Mouse (Mus musculus): ENCODE measurements at regions not wholly inside any gene's neighbourhood (a gene's known extent, or its start where the extent isn't known, plus 50 kb on each side); places are given as distances from the start of the nearest gene placed in this dataset.
A peak's percentile ranks its signal among the peaks of the same experiment; 100 is the strongest.

DNA sequence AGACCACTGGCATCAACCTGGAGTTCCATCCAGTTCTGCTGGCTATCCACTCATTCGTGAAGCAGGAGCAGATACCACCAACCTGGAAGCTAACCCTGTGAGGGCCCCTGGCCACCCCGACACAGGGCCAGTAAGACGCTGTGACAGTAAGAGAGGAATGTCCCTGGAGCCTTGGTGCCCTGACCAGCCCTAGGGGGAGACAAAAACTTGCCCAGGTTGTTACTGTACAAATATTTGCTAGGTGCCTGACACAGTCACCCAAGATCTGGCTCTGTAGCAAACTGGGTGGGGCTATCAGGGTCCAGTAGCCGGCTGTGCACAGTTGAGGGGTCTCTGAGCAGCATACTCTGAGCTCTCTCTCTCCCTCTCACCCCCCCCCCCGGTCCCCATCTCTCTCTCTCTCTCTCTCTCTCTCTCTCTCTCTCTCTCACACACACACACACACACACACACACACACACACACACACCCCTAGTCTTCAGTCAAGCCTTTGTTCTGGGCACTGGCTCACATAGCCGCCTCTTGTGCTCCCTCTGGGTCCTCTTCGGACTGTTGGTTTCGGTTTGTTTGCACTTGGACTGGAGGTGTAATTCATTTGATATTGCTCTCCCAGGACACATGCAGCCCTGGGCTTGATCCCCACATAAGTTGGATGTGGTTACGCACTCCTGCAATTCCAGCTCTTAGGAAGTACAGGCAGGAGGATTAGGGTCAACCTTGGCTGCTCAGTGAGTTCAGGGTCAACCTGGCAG lies 131.7 kb downstream of the Inhbb start:
- Histone ChIP-seq H3K9ac (no peak overlapping the region), H3K36me3 (no peaks in the 10 kb centered on the region), H3K9me3 (replicated peaks) (peaks cover 5% of the 10 kb centered on the region), H3K4me3 (no peak overlapping the region), H3K27me3 (replicated peaks) (no peaks in the 10 kb centered on the region), H3K27ac (ENCODE audit: poor library complexity, severe bottlenecking) (no peak overlapping the region), H3K4me1 (replicated peaks) (no peaks in the 10 kb centered on the region), H3K4me2 (no peak overlapping the region)
- 74% methylated on average over 8 of the region's 9 CpGs for WGBS
- no peak for ATAC-seq (ENCODE audit: insufficient number of reproducible peaks, low FRiP score)

DNA sequence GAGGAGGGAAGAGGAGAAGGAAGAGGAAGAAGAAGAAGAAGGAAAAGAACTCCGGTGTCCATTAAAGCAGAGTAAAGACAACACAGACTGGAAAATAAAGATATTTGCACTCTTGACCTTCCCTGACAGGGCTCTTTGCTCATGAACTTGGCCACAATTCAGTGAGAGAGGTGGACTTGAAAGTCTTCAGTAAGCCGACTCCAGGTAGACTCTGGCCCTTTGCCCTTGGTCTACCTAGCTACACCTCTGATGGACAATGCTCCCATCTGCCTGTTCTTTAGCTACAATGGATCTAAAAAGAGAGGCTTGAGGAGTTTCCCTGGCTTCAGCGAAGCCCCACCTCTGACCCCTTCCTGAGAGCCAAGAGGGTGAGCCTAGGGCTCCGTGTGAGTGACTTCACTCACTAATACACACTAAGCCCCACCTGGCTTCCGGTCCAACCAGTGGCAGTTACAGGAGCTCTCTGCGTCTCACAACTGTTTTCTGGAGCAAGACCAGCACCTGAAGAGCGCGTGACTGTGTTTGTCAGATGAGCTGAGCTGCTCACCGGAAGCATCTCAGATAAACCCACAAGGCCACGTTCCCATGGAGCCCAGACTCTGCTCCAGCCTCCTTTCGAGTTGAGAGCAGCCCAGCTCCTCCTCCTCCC lies 132.4 kb downstream of the Inhbb start:
- no peaks in the 10 kb centered on the region for H3K4me1 ChIP-seq (replicated peaks)
- no peaks in the 10 kb centered on the region for H3K27me3 ChIP-seq (replicated peaks)
- H3K27ac ChIP-seq (ENCODE audit: poor library complexity, severe bottlenecking) = no peak overlapping the region
- H3K4me2 ChIP-seq = no peak overlapping the region
- no peak for ATAC-seq (ENCODE audit: insufficient number of reproducible peaks, low FRiP score)
- H3K4me3 ChIP-seq = no peak overlapping the region
- H3K9ac ChIP-seq = no peak overlapping the region
- H3K9me3 ChIP-seq (replicated peaks) = peaks cover 5% of the 10 kb centered on the region
- 81% methylated on average over 11 of the region's 11 CpGs for WGBS
- H3K36me3 ChIP-seq = no peaks in the 10 kb centered on the region

DNA sequence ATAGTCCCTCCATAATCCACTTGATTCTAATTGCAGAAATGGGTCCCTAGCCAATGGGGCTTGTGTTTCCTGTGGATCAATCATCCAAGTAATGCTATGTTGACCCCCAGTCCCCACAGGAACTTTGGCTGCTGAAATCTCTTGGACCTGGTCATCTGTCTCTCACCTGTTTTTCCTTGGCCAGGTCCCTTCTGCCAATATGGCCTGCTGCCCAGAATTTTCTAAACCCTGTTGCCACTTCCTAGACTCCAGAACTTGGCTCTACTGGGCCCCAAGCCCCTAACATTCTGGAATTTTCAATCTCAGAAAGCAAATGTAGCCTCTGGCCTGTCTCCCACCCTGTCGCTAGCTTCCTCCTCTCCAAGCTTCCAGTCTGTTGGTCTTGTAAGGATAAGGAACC lies 139.6 kb downstream of the Inhbb start:
- Histone ChIP-seq H3K27me3 (replicated peaks) (0 out of 2 replicates have a peak, but pooled peaks cover 4% of the 10 kb centered on the region), H3K4me1 (replicated peaks) (no peaks in the 10 kb centered on the region), H3K36me3 (no peaks in the 10 kb centered on the region), H3K4me3 (no peak overlapping the region), H3K9me3 (replicated peaks) (peaks cover 5% of the 10 kb centered on the region), H3K4me2 (no peak overlapping the region), H3K9ac (no peak overlapping the region), H3K27ac (ENCODE audit: poor library complexity, severe bottlenecking) (no peak overlapping the region)
- WGBS = 87% methylated on average over 1 of the region's 1 CpGs
- no peak for ATAC-seq (ENCODE audit: insufficient number of reproducible peaks, low FRiP score)

DNA sequence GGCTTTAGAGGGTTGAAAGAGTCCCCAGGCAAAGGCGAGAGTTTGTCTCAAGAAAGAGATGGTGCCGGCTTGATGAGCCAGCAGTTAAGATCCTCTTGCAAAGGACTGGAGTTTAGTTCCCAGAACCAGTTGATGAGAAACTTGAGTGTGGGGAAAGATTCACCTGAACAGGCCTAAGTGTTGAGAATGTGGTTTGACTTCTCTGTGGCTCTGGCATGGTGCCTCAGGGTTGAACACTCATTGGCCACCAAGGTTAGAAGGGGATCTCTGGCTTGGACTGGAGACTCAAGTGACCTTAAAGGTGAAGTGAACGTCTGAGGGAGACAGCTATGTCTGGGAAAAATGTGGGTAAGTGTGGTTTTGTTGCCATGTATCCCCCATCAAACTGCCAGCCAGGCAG lies 142.8 kb downstream of the Inhbb start:
- 82% methylated on average over 3 of the region's 3 CpGs for WGBS
- Histone ChIP-seq H3K36me3 (no peaks in the 10 kb centered on the region), H3K9me3 (replicated peaks) (no peaks in the 10 kb centered on the region), H3K27me3 (replicated peaks) (0 out of 2 replicates have a peak, but pooled peaks cover 4% of the 10 kb centered on the region), H3K4me1 (replicated peaks) (no peaks in the 10 kb centered on the region), H3K9ac (no peak overlapping the region), H3K27ac (ENCODE audit: poor library complexity, severe bottlenecking) (no peak overlapping the region), H3K4me3 (no peak overlapping the region), H3K4me2 (no peak overlapping the region)
- no peak for ATAC-seq (ENCODE audit: insufficient number of reproducible peaks, low FRiP score)

DNA sequence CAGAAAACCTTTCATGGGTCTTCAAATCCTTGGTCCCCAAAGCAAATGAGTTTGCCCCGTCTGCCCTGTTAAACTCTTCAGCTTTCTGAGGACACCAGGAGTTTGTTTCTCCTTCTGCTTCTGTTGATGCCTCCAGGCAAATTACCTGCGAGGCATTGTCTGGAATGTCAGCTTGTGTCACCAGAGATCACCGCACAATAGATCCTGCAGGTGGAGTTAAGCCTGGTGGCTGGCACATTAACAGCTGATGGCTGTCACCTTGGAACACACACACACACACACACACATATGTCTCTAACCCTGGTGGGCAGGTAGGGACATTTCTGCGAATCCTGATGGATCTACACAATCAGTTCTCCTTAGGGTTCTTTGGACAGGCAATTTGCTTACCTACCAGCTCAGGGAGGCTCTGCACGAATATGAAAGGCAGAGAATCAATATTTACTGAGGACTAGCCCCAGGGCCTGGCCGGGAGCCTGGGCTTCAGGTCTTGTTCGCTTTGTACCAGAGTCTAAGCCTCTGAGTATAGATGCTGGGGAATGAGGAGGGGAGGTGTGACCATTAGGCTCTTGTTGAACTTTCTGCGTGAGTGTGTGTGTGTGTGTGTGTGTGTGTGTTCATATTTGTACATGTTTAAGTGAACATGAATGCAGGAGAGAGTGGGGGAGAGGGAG lies 143.4 kb downstream of the Inhbb start:
- H3K27me3 ChIP-seq (replicated peaks) = 0 out of 2 replicates have a peak, but pooled peaks cover 4% of the 10 kb centered on the region
- H3K4me2 ChIP-seq = no peak overlapping the region
- no peak overlapping the region for H3K27ac ChIP-seq (ENCODE audit: poor library complexity, severe bottlenecking)
- no peaks in the 10 kb centered on the region for H3K9me3 ChIP-seq (replicated peaks)
- H3K4me3 ChIP-seq = no peak overlapping the region
- no peak for ATAC-seq (ENCODE audit: insufficient number of reproducible peaks, low FRiP score)
- H3K4me1 ChIP-seq (replicated peaks) = no peaks in the 10 kb centered on the region
- no peak overlapping the region for H3K9ac ChIP-seq
- WGBS = 80% methylated on average over 8 of the region's 8 CpGs
- no peaks in the 10 kb centered on the region for H3K36me3 ChIP-seq

DNA sequence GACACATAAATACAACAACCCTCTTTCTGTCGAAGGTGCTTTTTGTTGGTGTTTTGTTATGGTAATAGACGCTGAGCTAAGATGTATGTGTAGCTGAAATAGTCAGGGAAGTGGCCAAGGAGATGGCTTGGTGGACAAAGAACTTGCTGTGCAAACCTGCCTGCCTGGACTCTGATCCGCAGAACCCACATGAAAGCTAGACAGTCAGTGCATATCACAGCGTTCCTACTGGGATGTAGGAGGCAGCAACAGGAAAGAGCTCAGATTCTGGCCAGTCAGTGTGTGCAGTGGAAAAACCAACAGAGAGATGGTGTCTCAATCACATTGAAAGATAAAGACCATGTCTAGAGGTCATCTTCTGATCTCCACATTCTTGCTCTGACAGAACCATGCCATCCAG lies 144.1 kb downstream of the Inhbb start:
- Histone ChIP-seq H3K36me3 (no peaks in the 10 kb centered on the region), H3K4me2 (no peak overlapping the region), H3K9ac (no peak overlapping the region), H3K4me1 (replicated peaks) (no peaks in the 10 kb centered on the region), H3K4me3 (no peak overlapping the region), H3K9me3 (replicated peaks) (no peaks in the 10 kb centered on the region), H3K27me3 (replicated peaks) (0 out of 2 replicates have a peak, but pooled peaks cover 4% of the 10 kb centered on the region), H3K27ac (ENCODE audit: poor library complexity, severe bottlenecking) (no peak overlapping the region)
- WGBS = 76% methylated on average over 4 of the region's 4 CpGs
- no peak for ATAC-seq (ENCODE audit: insufficient number of reproducible peaks, low FRiP score)

DNA sequence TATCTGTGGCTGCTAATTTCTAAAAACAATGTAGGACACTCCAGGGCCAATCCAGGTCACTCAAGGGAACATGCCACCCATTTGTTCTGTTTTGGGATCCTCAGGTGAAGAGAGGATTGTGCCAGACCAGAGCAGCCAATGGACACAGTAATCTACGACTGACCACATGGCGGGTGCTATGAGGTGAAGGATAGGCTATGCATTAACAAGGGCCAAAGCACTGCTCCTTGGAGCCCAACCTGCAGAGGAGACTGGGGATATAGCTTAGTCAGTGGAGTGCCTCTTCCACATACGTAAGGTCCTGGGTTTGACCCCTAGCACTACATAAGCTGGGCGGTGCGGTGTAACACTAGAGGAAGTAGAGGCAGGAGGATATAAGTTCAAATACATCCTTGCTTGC lies 156.0 kb downstream of the Inhbb start:
- 88% methylated on average over 5 of the region's 5 CpGs for WGBS
- H3K9me3 ChIP-seq (replicated peaks) = peaks cover 9% of the 10 kb centered on the region; the same call in 1 of the 2 replicates
- H3K9ac ChIP-seq = no peak overlapping the region

DNA sequence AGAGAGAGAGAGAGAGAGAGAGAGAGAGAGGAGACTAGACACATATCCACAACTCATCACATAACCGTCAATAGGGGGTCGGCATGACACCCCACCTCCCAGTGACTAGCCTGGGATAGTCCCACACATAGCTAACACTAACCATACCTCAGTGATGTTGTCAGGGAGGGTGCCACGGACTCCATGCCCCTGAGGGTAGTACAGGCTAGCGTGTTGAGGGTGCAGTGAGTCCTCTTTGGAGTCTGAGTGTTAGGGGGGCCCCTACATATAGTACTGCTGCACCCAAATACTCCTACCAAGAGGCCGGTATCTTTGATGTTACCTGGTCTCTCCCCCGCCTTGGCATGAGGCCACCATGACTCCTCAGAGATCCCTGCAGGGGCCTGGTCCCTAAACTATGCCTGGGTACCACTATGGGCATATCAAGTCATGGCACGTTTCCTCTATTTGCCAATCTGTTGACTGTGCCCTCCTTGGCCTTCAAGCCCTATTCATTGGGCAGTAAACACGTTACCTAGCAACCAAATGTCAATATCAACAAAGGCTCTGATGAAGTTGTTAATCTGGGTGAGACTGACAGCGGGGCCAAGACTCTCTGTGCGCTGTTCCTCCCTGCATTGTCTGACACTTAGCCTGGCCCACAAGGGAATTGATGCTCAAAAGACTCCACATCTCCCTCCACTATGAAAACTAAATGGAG lies 156.7 kb downstream of the Inhbb start:
- WGBS = 77% methylated on average over 10 of the region's 10 CpGs
- Histone ChIP-seq H3K4me1 (replicated peaks) (no peaks in the 10 kb centered on the region), H3K9me3 (replicated peaks) (peaks cover 12% of the 10 kb centered on the region), H3K4me3 (no peak overlapping the region), H3K9ac (no peak overlapping the region), H3K27ac (ENCODE audit: poor library complexity, severe bottlenecking) (no peak overlapping the region), H3K4me2 (no peak overlapping the region), H3K36me3 (no peaks in the 10 kb centered on the region), H3K27me3 (replicated peaks) (no peaks in the 10 kb centered on the region)
- ATAC-seq (ENCODE audit: insufficient number of reproducible peaks, low FRiP score) = 0 out of 2 replicates have a peak, but pooled peaks have one; percentile 29

More for the DNA sequence above, 156.0 kb downstream of the Inhbb start:
- Histone ChIP-seq H3K27ac (ENCODE audit: poor library complexity, severe bottlenecking) (no peak overlapping the region), H3K27me3 (replicated peaks) (no peaks in the 10 kb centered on the region), H3K4me2 (no peak overlapping the region), H3K4me1 (replicated peaks) (no peaks in the 10 kb centered on the region), H3K36me3 (no peaks in the 10 kb centered on the region), H3K4me3 (no peak overlapping the region)
- ATAC-seq (ENCODE audit: insufficient number of reproducible peaks, low FRiP score) = no peak

DNA sequence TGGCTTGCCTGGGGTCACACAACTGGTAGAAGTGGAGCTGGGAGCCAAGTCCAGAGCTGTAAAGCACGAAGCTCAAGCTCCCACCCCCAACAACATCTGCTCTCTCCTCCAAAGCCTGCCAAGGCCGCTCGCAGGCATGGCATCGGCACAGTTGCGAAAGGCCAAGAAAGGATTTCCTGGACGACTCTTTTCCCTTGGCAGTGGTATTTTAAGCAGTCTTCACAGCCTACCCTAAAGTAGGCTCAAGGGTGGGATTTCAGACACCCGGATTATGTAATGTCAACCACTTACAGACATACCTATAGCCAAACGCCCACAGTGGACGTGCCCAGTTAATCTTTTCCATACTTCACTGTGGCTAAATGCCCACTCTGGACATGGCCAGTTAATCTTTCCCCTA lies 162.6 kb downstream of the Inhbb start:
- Histone ChIP-seq H3K27me3 (replicated peaks) (0 out of 2 replicates have a peak, but pooled peaks cover 3% of the 10 kb centered on the region), H3K4me1 (replicated peaks) (no peaks in the 10 kb centered on the region), H3K36me3 (no peaks in the 10 kb centered on the region), H3K27ac (ENCODE audit: poor library complexity, severe bottlenecking) (no peak overlapping the region), H3K4me2 (no peak overlapping the region), H3K9me3 (replicated peaks) (peaks cover 7% of the 10 kb centered on the region), H3K4me3 (no peak overlapping the region), H3K9ac (no peak overlapping the region)
- 83% methylated on average over 9 of the region's 9 CpGs for WGBS
- no peak for ATAC-seq (ENCODE audit: insufficient number of reproducible peaks, low FRiP score)

DNA sequence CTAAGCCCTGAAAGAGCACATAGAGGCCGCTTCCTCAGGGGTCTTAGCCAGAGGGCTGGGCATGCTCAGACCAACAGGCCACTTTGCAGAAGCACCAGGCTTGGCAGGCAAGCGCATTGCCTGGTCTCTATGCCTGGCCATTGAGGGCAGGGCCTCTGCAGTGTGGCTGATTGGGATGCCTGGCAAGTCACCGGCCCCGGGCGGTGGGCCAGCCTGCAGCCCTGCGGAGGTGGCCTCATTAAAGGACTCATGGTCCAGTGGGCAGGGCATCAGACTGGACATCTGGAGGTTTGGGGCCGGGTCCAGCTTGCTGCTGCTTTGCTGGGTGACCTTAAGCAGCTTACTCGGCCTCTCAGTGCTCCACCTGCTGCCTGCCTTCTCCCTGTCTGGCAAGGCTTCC lies 165.3 kb downstream of the Inhbb start:
- Histone ChIP-seq H3K9ac (no peak overlapping the region), H3K36me3 (no peaks in the 10 kb centered on the region), H3K9me3 (replicated peaks) (peaks cover 4% of the 10 kb centered on the region), H3K4me2 (no peak overlapping the region), H3K4me1 (replicated peaks) (no peaks in the 10 kb centered on the region), H3K27me3 (replicated peaks) (0 out of 2 replicates have a peak, but pooled peaks cover 3% of the 10 kb centered on the region), H3K27ac (ENCODE audit: poor library complexity, severe bottlenecking) (no peak overlapping the region), H3K4me3 (no peak overlapping the region)
- WGBS = 87% methylated on average over 8 of the region's 8 CpGs
- ATAC-seq (ENCODE audit: insufficient number of reproducible peaks, low FRiP score) = no peak

DNA sequence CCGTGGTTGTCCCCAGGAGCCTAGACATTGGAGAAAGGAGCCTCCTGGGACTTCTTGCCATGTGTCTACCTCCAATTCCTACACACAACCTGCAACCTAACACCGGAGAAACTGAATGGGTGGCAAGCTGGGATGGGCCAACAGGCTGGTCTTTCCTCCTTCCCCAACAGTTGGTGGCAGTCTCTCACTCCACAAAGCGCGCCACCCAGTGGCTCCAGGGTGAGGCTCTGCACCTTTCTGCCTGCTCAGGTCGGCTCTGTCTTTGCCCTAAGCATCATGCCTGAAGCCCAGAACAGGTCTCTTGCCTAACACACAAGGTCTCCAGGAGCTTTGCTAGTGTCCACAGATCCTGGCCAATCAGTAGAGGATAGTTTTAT lies 166.0 kb downstream of the Inhbb start:
- H3K9me3 ChIP-seq (replicated peaks) = peaks cover 3% of the 10 kb centered on the region; the same call in 1 of the 2 replicates
- 0 out of 2 replicates have a peak, but pooled peaks cover 3% of the 10 kb centered on the region for H3K27me3 ChIP-seq (replicated peaks)
- no peak for ATAC-seq (ENCODE audit: insufficient number of reproducible peaks, low FRiP score)
- no peak overlapping the region for H3K9ac ChIP-seq
- H3K4me1 ChIP-seq (replicated peaks) = no peaks in the 10 kb centered on the region
- no peak overlapping the region for H3K27ac ChIP-seq (ENCODE audit: poor library complexity, severe bottlenecking)
- H3K4me3 ChIP-seq = no peak overlapping the region
- WGBS = 40% methylated on average over 5 of the region's 5 CpGs
- H3K36me3 ChIP-seq = no peaks in the 10 kb centered on the region
- no peak overlapping the region for H3K4me2 ChIP-seq

All from heart, embryonic 12.5 days (tissue).